Mouse (Mus musculus) layer of hippocampus, adult 18-20 months (tissue): ENCODE results near the gene A130010J15Rik. TPM values are rescaled to one million over a fixed set of nuclear protein-coding genes. Genes with fewer than 3 reads are reported as not detected.

Experiments
- DNase-seq, 2 experiments: peaks; one replicate each; pipeline ENCODE4 v3.0.0; 2022; ENCODE audit warnings: low spot score in 2 of 2
- total RNA-seq, 2 experiments: library from RNA; stranded (reverse); gene quantifications; 2 replicates each; pipeline ENCODE4 v1.2.3; 2021

Gene A130010J15Rik
- total RNA-seq, 2 experiments from 2014 or later: 4.1 to 4.8 TPM

- no peak for DNase-seq
These were observed 14.3 kb upstream of the A130010J15Rik start for GRCm38 (mm10) chr1:193153561-193153960.

- DNase-seq: no peak
These were observed 11.3 kb upstream of the A130010J15Rik start for GRCm38 (mm10) chr1:193156316-193157110.

- DNase-seq: no peak
These were observed 10.7 kb upstream of the A130010J15Rik start for GRCm38 (mm10) chr1:193157111-193157492.

- DNase-seq: no peak
These were observed 8.7 kb upstream of the A130010J15Rik start for GRCm38 (mm10) chr1:193159163-193159562.

GRCm38 (mm10) chr1:193159613-193160012 lies 8.2 kb upstream of the A130010J15Rik start:
- no peak for DNase-seq

- no peak for DNase-seq
These were observed 7.4 kb upstream of the A130010J15Rik start for GRCm38 (mm10) chr1:193160317-193161032.

- DNase-seq: no peak
These were observed 1.4 kb downstream of the A130010J15Rik start for GRCm38 (mm10) chr1:193169228-193169627.

- DNase-seq: no peak
These were observed 2.0 kb downstream of the A130010J15Rik start for GRCm38 (mm10) chr1:193169856-193170255.

GRCm38 (mm10) chr1:193172991-193173809 lies 5.4 kb downstream of the A130010J15Rik start:
- peak; percentile 96 to 98 for DNase-seq

GRCm38 (mm10) chr1:193173810-193174129 lies 5.9 kb downstream of the A130010J15Rik start:
- DNase-seq: no peak

GRCm38 (mm10) chr1:193174143-193174733 lies 6.4 kb downstream of the A130010J15Rik start:
- DNase-seq: no peak

GRCm38 (mm10) chr1:193181104-193181503 lies 13.3 kb downstream of the A130010J15Rik start:
- no peak for DNase-seq

- DNase-seq: no peak
These were observed 20.4 kb downstream of the A130010J15Rik start for GRCm38 (mm10) chr1:193188257-193188656.

GRCm38 (mm10) chr1:193189151-193189621 lies 21.3 kb downstream of the A130010J15Rik start:
- DNase-seq: peak; percentile 25 to 47

GRCm38 (mm10) chr1:193189771-193190170 lies 21.9 kb downstream of the A130010J15Rik start:
- DNase-seq: no peak

GRCm38 (mm10) chr1:193191675-193192283 lies 23.9 kb downstream of the A130010J15Rik start:
- DNase-seq: no peak

GRCm38 (mm10) chr1:193194416-193195140 lies 26.7 kb downstream of the A130010J15Rik start:
- DNase-seq: no peak

- DNase-seq: no peak
These were observed 27.4 kb downstream of the A130010J15Rik start for GRCm38 (mm10) chr1:193195169-193195810.

- DNase-seq: no peak
These were observed 29.8 kb downstream of the A130010J15Rik start for GRCm38 (mm10) chr1:193197494-193198205.
